Mouse (Mus musculus): ENCODE measurements around the gene Wdr13. TPM values are rescaled to one million over a fixed set of nuclear protein-coding genes. Genes with fewer than 3 reads are reported as not detected.

Wdr13 gene
- total and polyA plus RNA-seq, 2 experiments from 2014 or later = 26.4 to 155 TPM

DNA sequence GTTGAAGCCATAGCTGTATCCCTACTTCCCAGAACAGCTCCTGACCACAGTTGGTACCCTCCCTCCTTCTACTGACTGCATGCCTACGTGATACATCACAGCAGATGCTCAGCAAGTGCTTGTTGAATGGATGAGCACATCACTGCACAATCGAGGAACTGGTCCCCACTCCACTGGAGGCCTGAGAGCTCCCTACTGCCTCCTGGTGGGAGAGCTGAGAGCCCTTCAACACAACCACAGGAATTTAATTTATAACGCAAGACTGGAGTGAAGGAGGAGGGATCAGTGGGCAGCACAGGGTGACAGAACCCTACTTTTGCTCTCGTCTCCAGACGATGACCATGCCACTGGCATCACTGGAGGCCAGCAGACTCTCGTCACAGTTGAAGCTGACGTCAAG, 7.5 kb downstream of the Wdr13 start:
- Histone ChIP-seq H3K36me3 (replicated peaks; ENCODE audit: control insufficient read depth, insufficient read depth, low read length) (peaks cover 26% of the 10 kb centered on the region), H3K9ac (replicated peaks; ENCODE audit: low read depth, low read length) (no peak overlapping the region), H3K4me1 (ENCODE audit: control insufficient read depth, insufficient read depth) (no peaks in the 10 kb centered on the region), H3K27ac (ENCODE audit: low read depth) (no peak overlapping the region), H3K27me3 (ENCODE audit: control insufficient read depth, insufficient read depth, low read length) (no peaks in the 10 kb centered on the region), H3K4me2 (ENCODE audit: low read depth, low read length) (no peak overlapping the region), H3K4me3 (ENCODE audit: low read depth, low read length) (no peak overlapping the region), H3K9me3 (replicated peaks; ENCODE audit: control insufficient read depth, low read length) (no peaks in the 10 kb centered on the region)
- no peak for DNase-seq (ENCODE audit: low spot score)
- ATAC-seq (ENCODE audit: insufficient read depth, low read depth) = no peak
- TF ChIP-seq EP300 (IDR thresholded peaks at IDR 0.05; ENCODE audit: low read depth) = no peak
- 66% methylated on average over 7 of the region's 7 CpGs for WGBS

DNA sequence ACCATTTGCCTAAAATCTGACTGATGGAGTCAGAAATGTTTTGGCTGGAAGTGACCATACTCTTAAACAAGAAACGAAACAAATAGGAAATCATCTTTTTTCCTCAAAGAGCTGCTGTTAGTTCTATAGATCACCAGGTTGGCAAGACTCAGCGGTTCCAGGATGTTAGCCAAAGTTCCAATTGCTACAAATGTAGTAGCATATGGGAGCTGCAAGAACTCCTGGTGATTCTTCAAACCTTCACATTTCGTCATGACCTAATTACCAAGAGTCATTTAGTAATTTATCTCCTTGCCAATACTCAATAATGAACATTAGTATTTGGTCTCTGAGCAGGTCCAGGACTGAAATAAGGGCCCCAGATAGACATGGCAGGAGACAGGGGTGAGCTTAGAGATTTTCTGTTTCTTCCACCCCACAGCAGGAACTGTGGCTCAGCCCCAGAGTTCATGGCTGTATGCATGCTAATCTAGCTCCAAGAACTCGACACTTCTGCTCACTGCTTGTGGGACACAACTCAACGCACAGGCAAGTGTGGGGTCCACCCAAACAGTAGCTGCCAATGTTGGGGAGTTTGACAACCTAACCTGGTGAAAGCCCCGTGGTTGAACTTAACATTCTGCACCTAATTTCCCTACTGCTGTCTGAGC, 8.7 kb downstream of the Wdr13 start:
- 71% methylated on average over 6 of the region's 6 CpGs for WGBS
- no peak for TF ChIP-seq CTCF (IDR thresholded peaks at IDR 0.05; ENCODE audit: low read depth)
- no peak for TF ChIP-seq EP300 (IDR thresholded peaks at IDR 0.05; ENCODE audit: low read depth)
- ATAC-seq (ENCODE audit: insufficient read depth, low read depth) = no peak
- no peak overlapping the region for H3K27ac ChIP-seq (ENCODE audit: low read depth)
- no peaks in the 10 kb centered on the region for H3K4me1 ChIP-seq (ENCODE audit: control insufficient read depth, insufficient read depth)
- no peaks in the 10 kb centered on the region for H3K9me3 ChIP-seq (replicated peaks; ENCODE audit: control insufficient read depth, low read length)
- H3K9ac ChIP-seq (replicated peaks; ENCODE audit: low read depth, low read length) = no peak overlapping the region
- H3K27me3 ChIP-seq (ENCODE audit: control insufficient read depth, insufficient read depth, low read length) = no peaks in the 10 kb centered on the region
- H3K4me2 ChIP-seq (ENCODE audit: low read depth, low read length) = no peak overlapping the region
- peaks cover 18% of the 10 kb centered on the region for H3K36me3 ChIP-seq (replicated peaks; ENCODE audit: control insufficient read depth, insufficient read depth, low read length)
- no peak overlapping the region for H3K4me3 ChIP-seq (ENCODE audit: low read depth, low read length)
- DNase-seq (ENCODE audit: low spot score) = no peak

GRCm38 (mm10) chrX:8117264-8117663, 15.4 kb downstream of the Wdr13 start:
- no peaks in the 10 kb centered on the region for H3K36me3 ChIP-seq (replicated peaks; ENCODE audit: control insufficient read depth, insufficient read depth, low read length)
- H3K4me2 ChIP-seq (ENCODE audit: low read depth, low read length) = no peak overlapping the region
- DNase-seq (ENCODE audit: low spot score) = no peak
- no peaks in the 10 kb centered on the region for H3K27me3 ChIP-seq (ENCODE audit: control insufficient read depth, insufficient read depth, low read length)
- H3K27ac ChIP-seq (ENCODE audit: low read depth) = no peak overlapping the region
- no peak overlapping the region for H3K4me3 ChIP-seq (ENCODE audit: low read depth, low read length)
- H3K9ac ChIP-seq (replicated peaks; ENCODE audit: low read depth, low read length) = no peak overlapping the region
- no peak for TF ChIP-seq EP300 (IDR thresholded peaks at IDR 0.05; ENCODE audit: low read depth)
- TF ChIP-seq CTCF (IDR thresholded peaks at IDR 0.05; ENCODE audit: low read depth) = no peak
- ATAC-seq (ENCODE audit: insufficient read depth, low read depth) = no peak
- H3K4me1 ChIP-seq (ENCODE audit: control insufficient read depth, insufficient read depth) = no peaks in the 10 kb centered on the region
- H3K9me3 ChIP-seq (replicated peaks; ENCODE audit: control insufficient read depth, low read length) = no peaks in the 10 kb centered on the region

GRCm38 (mm10) chrX:8115275-8115674, 17.4 kb downstream of the Wdr13 start:
- TF ChIP-seq CTCF (IDR thresholded peaks at IDR 0.05; ENCODE audit: low read depth) (peak; percentile 17; the same call in 1 of the 2 replicates), EP300 (IDR thresholded peaks at IDR 0.05; ENCODE audit: low read depth) (no peak)
- 70% methylated on average over 4 of the region's 4 CpGs for WGBS
- H3K27ac ChIP-seq (ENCODE audit: low read depth) = no peak overlapping the region
- H3K9me3 ChIP-seq (replicated peaks; ENCODE audit: control insufficient read depth, low read length) = no peaks in the 10 kb centered on the region
- no peak overlapping the region for H3K9ac ChIP-seq (replicated peaks; ENCODE audit: low read depth, low read length)
- ATAC-seq (ENCODE audit: insufficient read depth, low read depth) = no peak
- H3K4me3 ChIP-seq (ENCODE audit: low read depth, low read length) = no peak overlapping the region
- no peaks in the 10 kb centered on the region for H3K4me1 ChIP-seq (ENCODE audit: control insufficient read depth, insufficient read depth)
- H3K4me2 ChIP-seq (ENCODE audit: low read depth, low read length) = no peak overlapping the region
- no peaks in the 10 kb centered on the region for H3K36me3 ChIP-seq (replicated peaks; ENCODE audit: control insufficient read depth, insufficient read depth, low read length)
- no peaks in the 10 kb centered on the region for H3K27me3 ChIP-seq (ENCODE audit: control insufficient read depth, insufficient read depth, low read length)
- no peak for DNase-seq (ENCODE audit: low spot score)

DNA sequence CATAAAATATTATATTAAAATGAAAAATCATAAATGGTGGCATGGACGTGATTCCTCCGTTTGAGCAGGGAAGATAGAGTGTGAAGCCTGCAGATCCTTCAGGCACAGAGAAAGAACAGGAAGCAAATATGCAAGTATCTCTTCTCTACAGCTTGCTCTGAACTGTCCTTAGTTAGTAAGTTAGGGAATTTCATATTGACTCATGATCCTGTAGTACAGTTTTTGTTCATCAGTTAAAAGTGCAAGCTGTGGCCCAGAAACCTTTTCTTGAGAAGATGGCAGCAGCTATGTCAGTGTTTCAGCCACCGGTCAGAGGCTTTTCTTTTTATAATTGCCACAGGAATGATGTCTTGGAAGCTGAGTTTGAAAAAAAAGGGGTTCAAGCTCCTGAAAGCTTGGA, 27.7 kb downstream of the Wdr13 start:
- 84% methylated on average over 3 of the region's 3 CpGs for WGBS
- Histone ChIP-seq H3K4me3 (ENCODE audit: low read depth, low read length) (no peak overlapping the region), H3K27ac (ENCODE audit: low read depth) (no peak overlapping the region), H3K4me1 (ENCODE audit: control insufficient read depth, insufficient read depth) (no peaks in the 10 kb centered on the region), H3K27me3 (ENCODE audit: control insufficient read depth, insufficient read depth, low read length) (no peaks in the 10 kb centered on the region), H3K9me3 (replicated peaks; ENCODE audit: control insufficient read depth, low read length) (no peaks in the 10 kb centered on the region), H3K4me2 (ENCODE audit: low read depth, low read length) (no peak overlapping the region), H3K9ac (replicated peaks; ENCODE audit: low read depth, low read length) (no peak overlapping the region), H3K36me3 (replicated peaks; ENCODE audit: control insufficient read depth, insufficient read depth, low read length) (no peaks in the 10 kb centered on the region)
- no peak for DNase-seq (ENCODE audit: low spot score)
- no peak for TF ChIP-seq EP300 (IDR thresholded peaks at IDR 0.05; ENCODE audit: low read depth)
- no peak for TF ChIP-seq CTCF (IDR thresholded peaks at IDR 0.05; ENCODE audit: low read depth)
- no peak for ATAC-seq (ENCODE audit: insufficient read depth, low read depth)

- Histone ChIP-seq H3K4me1 (ENCODE audit: control insufficient read depth, insufficient read depth) (no peaks in the 10 kb centered on the region), H3K27ac (ENCODE audit: low read depth) (no peak overlapping the region), H3K27me3 (ENCODE audit: control insufficient read depth, insufficient read depth, low read length) (no peaks in the 10 kb centered on the region), H3K9ac (replicated peaks; ENCODE audit: low read depth, low read length) (no peak overlapping the region), H3K36me3 (replicated peaks; ENCODE audit: control insufficient read depth, insufficient read depth, low read length) (no peaks in the 10 kb centered on the region), H3K9me3 (replicated peaks; ENCODE audit: control insufficient read depth, low read length) (no peaks in the 10 kb centered on the region), H3K4me2 (ENCODE audit: low read depth, low read length) (no peak overlapping the region), H3K4me3 (ENCODE audit: low read depth, low read length) (no peak overlapping the region)
- 33% methylated on average over 7 of the region's 7 CpGs for WGBS
- no peak for DNase-seq (ENCODE audit: low spot score)
- TF ChIP-seq CTCF (IDR thresholded peaks at IDR 0.05; ENCODE audit: low read depth) (no peak), EP300 (IDR thresholded peaks at IDR 0.05; ENCODE audit: low read depth) (no peak)
- no peak for ATAC-seq (ENCODE audit: insufficient read depth, low read depth)
These were observed 30.5 kb downstream of the Wdr13 start for GRCm38 (mm10) chrX:8102213-8102668.
